Mouse (Mus musculus) c-Kit-positive CD71-negative TER-119-negative erythroid progenitor cells, embryonic 14.5 days (primary cell): ENCODE data around the gene Lclat1.
A peak's percentile ranks its signal among the peaks of the same experiment; 100 is the strongest.
"Not testable (repeated sequence)": the region's sequence is repeated elsewhere in the genome, so short reads cannot be mapped to it uniquely, and the experiment has no call there.

Experiments
- DNase-seq: peaks from one replicate; pipeline ENCODE4 v3.0.0-alpha.2; 2013; ENCODE audit warnings: low read depth

Gene Lclat1

GRCm38 (mm10) chr17:73244596-73244995, 136.8 kb downstream of the Lclat1 start:
- no peak for DNase-seq

- no peak for DNase-seq
Measured at GRCm38 (mm10) chr17:73245089-73245684, 137.4 kb downstream of the Lclat1 start.

- no peak for DNase-seq
Measured at GRCm38 (mm10) chr17:73246036-73246435, 138.3 kb downstream of the Lclat1 start.

- DNase-seq: no peak
Measured at GRCm38 (mm10) chr17:73246926-73247325, 139.1 kb downstream of the Lclat1 start.

- DNase-seq: no peak
Measured at GRCm38 (mm10) chr17:73247758-73248157, 140.0 kb downstream of the Lclat1 start.

- DNase-seq: no peak
Measured at GRCm38 (mm10) chr17:73250488-73251141, 142.8 kb downstream of the Lclat1 start.

- no peak for DNase-seq
Measured at GRCm38 (mm10) chr17:73251142-73251502, 143.3 kb downstream of the Lclat1 start.

- DNase-seq: no peak
Measured at GRCm38 (mm10) chr17:73251812-73252608, 144.2 kb downstream of the Lclat1 start.

- DNase-seq: no peak
Measured at GRCm38 (mm10) chr17:73253291-73253969, 145.6 kb downstream of the Lclat1 start.

- no peak for DNase-seq
Measured at GRCm38 (mm10) chr17:73255801-73256200, 148.0 kb downstream of the Lclat1 start.

- DNase-seq: peak; percentile 23
Measured at GRCm38 (mm10) chr17:73258620-73259019, 150.8 kb downstream of the Lclat1 start.

- not testable (repeated sequence) for DNase-seq
Measured at GRCm38 (mm10) chr17:73259258-73259657, 151.5 kb downstream of the Lclat1 start.

GRCm38 (mm10) chr17:73262558-73262957, 154.8 kb downstream of the Lclat1 start:
- DNase-seq: no peak

- DNase-seq: peak; percentile 76
Measured at GRCm38 (mm10) chr17:73263077-73263501, 155.3 kb downstream of the Lclat1 start.

- DNase-seq: no peak
Measured at GRCm38 (mm10) chr17:73270871-73271796, 163.3 kb downstream of the Lclat1 start.

- DNase-seq: no peak
Measured at GRCm38 (mm10) chr17:73271797-73272600, 164.2 kb downstream of the Lclat1 start.

GRCm38 (mm10) chr17:73273809-73274208, 166.0 kb downstream of the Lclat1 start:
- peak; percentile 25 for DNase-seq

- no peak for DNase-seq
Measured at GRCm38 (mm10) chr17:73275066-73275465, 167.3 kb downstream of the Lclat1 start.

GRCm38 (mm10) chr17:73277770-73278169, 170.0 kb downstream of the Lclat1 start:
- no peak for DNase-seq

GRCm38 (mm10) chr17:73282702-73283101, 174.9 kb downstream of the Lclat1 start:
- not testable (repeated sequence) for DNase-seq
